Mouse (Mus musculus): Measurements from ENCODE around the gene Cacnb2.

The Cacnb2 gene

GRCm38 (mm10) chr2:14860350-14860749 is 257.5 kb downstream of the Cacnb2 start:
- DNase-seq (ENCODE audit: extremely low read depth, low read depth, low spot score): no peak

GRCm38 (mm10) chr2:14861613-14862012 is 258.7 kb downstream of the Cacnb2 start:
- DNase-seq (ENCODE audit: extremely low read depth, low read depth, low spot score): no peak

GRCm38 (mm10) chr2:14862981-14863380 is 260.1 kb downstream of the Cacnb2 start:
- no peak for DNase-seq (ENCODE audit: extremely low read depth, low read depth, low spot score)

GRCm38 (mm10) chr2:14873116-14873515 is 270.2 kb downstream of the Cacnb2 start:
- DNase-seq (ENCODE audit: extremely low read depth, low read depth, low spot score): no peak

- DNase-seq (ENCODE audit: extremely low read depth, low read depth, low spot score): no peak
These were observed 270.9 kb downstream of the Cacnb2 start for GRCm38 (mm10) chr2:14873701-14874181.

- DNase-seq (ENCODE audit: extremely low read depth, low read depth, low spot score): no peak
These were observed 271.6 kb downstream of the Cacnb2 start for GRCm38 (mm10) chr2:14874281-14875037.

GRCm38 (mm10) chr2:14875121-14875520 is 272.2 kb downstream of the Cacnb2 start:
- DNase-seq (ENCODE audit: extremely low read depth, low read depth, low spot score): no peak

- DNase-seq (ENCODE audit: extremely low read depth, low read depth, low spot score): no peak
These were observed 272.7 kb downstream of the Cacnb2 start for GRCm38 (mm10) chr2:14875616-14876015.

- no peak for DNase-seq (ENCODE audit: extremely low read depth, low read depth, low spot score)
These were observed 276.1 kb downstream of the Cacnb2 start for GRCm38 (mm10) chr2:14878953-14879352.

- no peak for DNase-seq (ENCODE audit: extremely low read depth, low read depth, low spot score)
These were observed 280.6 kb downstream of the Cacnb2 start for GRCm38 (mm10) chr2:14883460-14883859.

- DNase-seq (ENCODE audit: extremely low read depth, low read depth, low spot score): no peak
These were observed 285.7 kb downstream of the Cacnb2 start for GRCm38 (mm10) chr2:14888406-14889195.

- no peak for DNase-seq (ENCODE audit: extremely low read depth, low read depth, low spot score)
These were observed 300.9 kb downstream of the Cacnb2 start for GRCm38 (mm10) chr2:14903837-14904236.

GRCm38 (mm10) chr2:14904865-14905264 is 302.0 kb downstream of the Cacnb2 start:
- no peak for DNase-seq (ENCODE audit: extremely low read depth, low read depth, low spot score)

- DNase-seq (ENCODE audit: extremely low read depth, low read depth, low spot score): no peak
These were observed 304.4 kb downstream of the Cacnb2 start for GRCm38 (mm10) chr2:14907124-14907925.

- DNase-seq (ENCODE audit: extremely low read depth, low read depth, low spot score): no peak
These were observed 314.8 kb downstream of the Cacnb2 start for GRCm38 (mm10) chr2:14917585-14918247.

- DNase-seq (ENCODE audit: extremely low read depth, low read depth, low spot score): no peak
These were observed 327.0 kb downstream of the Cacnb2 start for GRCm38 (mm10) chr2:14929866-14930265.

GRCm38 (mm10) chr2:14931968-14932367 is 329.1 kb downstream of the Cacnb2 start:
- DNase-seq (ENCODE audit: extremely low read depth, low read depth, low spot score): no peak

GRCm38 (mm10) chr2:14936492-14936891 is 333.6 kb downstream of the Cacnb2 start:
- no peak for DNase-seq (ENCODE audit: extremely low read depth, low read depth, low spot score)

GRCm38 (mm10) chr2:14942261-14942660 is 339.4 kb downstream of the Cacnb2 start:
- DNase-seq (ENCODE audit: extremely low read depth, low read depth, low spot score): no peak

- DNase-seq (ENCODE audit: extremely low read depth, low read depth, low spot score): no peak
These were observed 340.9 kb downstream of the Cacnb2 start for GRCm38 (mm10) chr2:14943691-14944357.
